ENCODE assay signal across 8 mouse cellular contexts in genomic region chr11:88582021-88582707, GRCm38 (mm10).
DNase-seq lines count a peak whose midpoint lies in the region; ATAC-seq and TF ChIP-seq lines count a peak whose summit lies in the region.

No protein-coding gene starts in this region.

- 36% methylated on average over 13 of the region's 13 CpGs for WGBS in heart, adult 2 months
- 18% methylated on average over 13 of the region's 13 CpGs for WGBS in hindbrain, embryonic 10.5 days

- no peak for TF ChIP-seq POLR2A in heart, adult 2 months (IDR thresholded peaks at IDR 0.05; ENCODE audit: insufficient read depth, low read depth, low read length)

- peak; percentile 21 to 36 for DNase-seq in heart, adult 2 months
- no peak for DNase-seq in heart, postnatal 4 days
- DNase-seq in R1 (ENCODE audit: low read depth, low spot score) = peak; percentile 60
- peak; percentile 58 for DNase-seq in hindbrain, embryonic 10.5 days (ENCODE audit: low spot score)
- DNase-seq in adrenal gland, adult 18-20 months (ENCODE audit: low spot score in 2 of 2) = no peak
- DNase-seq in adrenal gland, postnatal 36 days = no peak
- no peak for DNase-seq in gastrocnemius, postnatal 14 days

- H3K9me3 ChIP-seq in hindbrain, embryonic 10.5 days = no peaks in the 10 kb centered on the region

- no peak for TF ChIP-seq EP300 in heart, adult 2 months (IDR thresholded peaks at IDR 0.05; ENCODE audit: insufficient read depth, low read depth, low read length)

- ATAC-seq in megakaryocyte progenitor cell, adult 5-6 weeks (replicated peaks; ENCODE audit: poor library complexity) = peak; percentile 17; the same call in 1 of the 2 replicates

- peaks cover 16% of the 10 kb centered on the region for H3K36me3 ChIP-seq in heart, adult 2 months (ENCODE audit: control insufficient read depth, insufficient read depth, low read length)
- H3K36me3 ChIP-seq in hindbrain, embryonic 10.5 days = peaks cover 28% of the 10 kb centered on the region

- peaks cover 24% of the 10 kb centered on the region for H3K4me1 ChIP-seq in heart, adult 2 months (ENCODE audit: control insufficient read depth, insufficient read depth, low read length)
- peaks cover 99% of the 10 kb centered on the region for H3K4me1 ChIP-seq in hindbrain, embryonic 10.5 days (replicated peaks)

- no peaks in the 10 kb centered on the region for H3K27me3 ChIP-seq in heart, adult 2 months (ENCODE audit: control insufficient read depth, insufficient read depth, low read length)
- H3K27me3 ChIP-seq in hindbrain, embryonic 10.5 days (ENCODE audit: insufficient read depth, poor library complexity, severe bottlenecking) = no peaks in the 10 kb centered on the region

- peak overlapping the region; percentile 28; the same call in 1 of the 2 replicates for H3K9ac ChIP-seq in heart, adult 2 months (ENCODE audit: low read depth, low read length)

- intact Hi-C loops in heart, adult 2 months (cut with DNase I) = no loop called here
- intact Hi-C loops in gastrocnemius, postnatal 14 days (cut with DNase I; ENCODE audit: low total_unique reads) = no loop called here

- H3K79me2 ChIP-seq in heart, adult 2 months (replicated peaks; ENCODE audit: control insufficient read depth, insufficient read depth, low read length) = no peaks in the 10 kb centered on the region

- TF ChIP-seq CTCF in heart, adult 2 months (IDR thresholded peaks at IDR 0.05) = no peak

- peak overlapping the region; percentile 6; the same call in 1 of the 2 replicates for H3K4me3 ChIP-seq in heart, adult 2 months
- H3K4me3 ChIP-seq in hindbrain, embryonic 10.5 days = peak overlapping the region; percentile 47

- peak overlapping the region; percentile 75 for H3K27ac ChIP-seq in heart, adult 2 months
- H3K27ac ChIP-seq in hindbrain, embryonic 10.5 days = peak overlapping the region; percentile 92

Comparison
In these comparisons a context has a peak if more than half of its experiments do, and no peak if none do; other contexts are left out.
1. DNase-seq: peak in heart, adult 2 months (2 of 2), R1 (single experiment) and hindbrain, embryonic 10.5 days (single experiment); none in heart, postnatal 4 days (single experiment), adrenal gland, adult 18-20 months (0 of 2), adrenal gland, postnatal 36 days (0 of 2) and gastrocnemius, postnatal 14 days (single experiment).